Mouse (Mus musculus): ENCODE results near the gene Sorbs1. TPM values are rescaled to one million over a fixed set of nuclear protein-coding genes. Genes with fewer than 3 reads are reported as not detected.

Gene Sorbs1
- total RNA-seq, 1 experiment = 18.0 TPM

GRCm38 (mm10) chr19:40509274-40509673, 4.3 kb downstream of the Sorbs1 start:
- Histone ChIP-seq H3K4me3 (ENCODE audit: insufficient read depth in 1 of 2, low read depth in 1 of 2, low read length in 2 of 2, poor library complexity in 1 of 2, severe bottlenecking in 1 of 2) (no peak overlapping the region), H3K4me1 (ENCODE audit: control insufficient read depth in 2 of 2, insufficient read depth in 2 of 2, low read length in 2 of 2, poor library complexity in 1 of 2) (peaks cover 0 to 16% of the 10 kb centered on the region in 2 experiments; a peak in 2 of 4 replicates), H3K9ac (ENCODE audit: insufficient read depth, low read depth, low read length, poor library complexity, severe bottlenecking) (no peak overlapping the region), H3K9me3 (ENCODE audit: control insufficient read depth, insufficient read depth, low read depth, low read length) (no peaks in the 10 kb centered on the region), H3K36me3 (ENCODE audit: control insufficient read depth, insufficient read depth, low read length, poor library complexity, severe bottlenecking) (no peaks in the 10 kb centered on the region), H3K27ac (ENCODE audit: insufficient read depth, low read depth, low read length, poor library complexity, severe bottlenecking) (no peak overlapping the region)
- TF ChIP-seq HCFC1 (IDR thresholded peaks at IDR 0.05; ENCODE audit: borderline replicate concordance, insufficient read depth, low read length) (no peak), CHD2 (IDR thresholded peaks at IDR 0.05; ENCODE audit: low read depth, low read length) (no peak), ZNF384 (IDR thresholded peaks at IDR 0.05; ENCODE audit: low read depth, low read length) (no peak), MAFK (IDR thresholded peaks at IDR 0.05; ENCODE audit: insufficient read depth, low read depth, low read length) (no peak), ZC3H11A (IDR thresholded peaks at IDR 0.05; ENCODE audit: borderline replicate concordance, low read depth, low read length) (no peak)
- DNase-seq (ENCODE audit: low read depth, low spot score) = no peak
- in situ Hi-C loops (cut with MboI; ENCODE audit: low sequenced_read_pairs in 2 of 2, unreplicated experiment in 2 of 2) = no loop called here

DNA sequence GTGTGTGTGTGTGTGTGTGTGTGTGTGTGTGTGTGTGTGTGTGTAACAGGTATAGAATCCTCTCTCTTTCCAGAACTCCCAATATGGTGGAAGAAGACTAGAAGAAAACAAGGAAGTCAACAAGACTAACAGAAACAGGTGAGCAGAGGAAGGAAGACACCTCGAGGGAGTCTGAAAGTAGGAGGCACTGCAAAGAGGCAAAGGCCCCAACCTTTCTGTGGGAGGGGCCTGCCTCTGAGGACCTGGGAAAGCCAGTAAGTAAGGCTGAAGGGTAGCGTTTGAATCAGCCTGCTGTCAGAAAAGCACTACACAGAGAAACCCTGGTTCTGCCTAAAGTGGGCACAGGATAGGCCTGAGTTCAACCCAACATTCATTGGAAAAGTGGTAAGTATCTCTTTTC, 4.7 kb downstream of the Sorbs1 start:
- no peak for DNase-seq (ENCODE audit: low read depth, low spot score)
- Histone ChIP-seq H3K4me3 (ENCODE audit: insufficient read depth in 1 of 2, low read depth in 1 of 2, low read length in 2 of 2, poor library complexity in 1 of 2, severe bottlenecking in 1 of 2) (no peak overlapping the region), H3K9ac (ENCODE audit: insufficient read depth, low read depth, low read length, poor library complexity, severe bottlenecking) (no peak overlapping the region), H3K36me3 (ENCODE audit: control insufficient read depth, insufficient read depth, low read length, poor library complexity, severe bottlenecking) (no peaks in the 10 kb centered on the region), H3K4me1 (ENCODE audit: control insufficient read depth in 2 of 2, insufficient read depth in 2 of 2, low read length in 2 of 2, poor library complexity in 1 of 2) (peaks cover 0 to 16% of the 10 kb centered on the region in 2 experiments; a peak in 2 of 4 replicates), H3K27ac (ENCODE audit: insufficient read depth, low read depth, low read length, poor library complexity, severe bottlenecking) (no peak overlapping the region), H3K9me3 (ENCODE audit: control insufficient read depth, insufficient read depth, low read depth, low read length) (no peaks in the 10 kb centered on the region)
- TF ChIP-seq ZC3H11A (IDR thresholded peaks at IDR 0.05; ENCODE audit: borderline replicate concordance, low read depth, low read length) (no peak), MAFK (IDR thresholded peaks at IDR 0.05; ENCODE audit: insufficient read depth, low read depth, low read length) (no peak), ZNF384 (IDR thresholded peaks at IDR 0.05; ENCODE audit: low read depth, low read length) (no peak), CHD2 (IDR thresholded peaks at IDR 0.05; ENCODE audit: low read depth, low read length) (no peak), HCFC1 (IDR thresholded peaks at IDR 0.05; ENCODE audit: borderline replicate concordance, insufficient read depth, low read length) (no peak)
- in situ Hi-C loops (cut with MboI; ENCODE audit: low sequenced_read_pairs in 2 of 2, unreplicated experiment in 2 of 2) = no loop called here

GRCm38 (mm10) chr19:40506965-40507364, 6.6 kb downstream of the Sorbs1 start:
- Histone ChIP-seq H3K4me3 (ENCODE audit: insufficient read depth in 1 of 2, low read depth in 1 of 2, low read length in 2 of 2, poor library complexity in 1 of 2, severe bottlenecking in 1 of 2) (no peak overlapping the region), H3K9ac (ENCODE audit: insufficient read depth, low read depth, low read length, poor library complexity, severe bottlenecking) (no peak overlapping the region), H3K27ac (ENCODE audit: insufficient read depth, low read depth, low read length, poor library complexity, severe bottlenecking) (no peak overlapping the region), H3K4me1 (ENCODE audit: control insufficient read depth in 2 of 2, insufficient read depth in 2 of 2, low read length in 2 of 2, poor library complexity in 1 of 2) (peaks cover 0 to 10% of the 10 kb centered on the region in 2 experiments; a peak in 2 of 4 replicates), H3K9me3 (ENCODE audit: control insufficient read depth, insufficient read depth, low read depth, low read length) (no peaks in the 10 kb centered on the region), H3K36me3 (ENCODE audit: control insufficient read depth, insufficient read depth, low read length, poor library complexity, severe bottlenecking) (no peaks in the 10 kb centered on the region)
- DNase-seq (ENCODE audit: low read depth, low spot score) = no peak
- in situ Hi-C loops (cut with MboI; ENCODE audit: low sequenced_read_pairs in 2 of 2, unreplicated experiment in 2 of 2) = no loop called here
- no peak for TF ChIP-seq CHD2 (IDR thresholded peaks at IDR 0.05; ENCODE audit: low read depth, low read length)
- no peak for TF ChIP-seq ZNF384 (IDR thresholded peaks at IDR 0.05; ENCODE audit: low read depth, low read length)
- no peak for TF ChIP-seq MAFK (IDR thresholded peaks at IDR 0.05; ENCODE audit: insufficient read depth, low read depth, low read length)
- TF ChIP-seq HCFC1 (IDR thresholded peaks at IDR 0.05; ENCODE audit: borderline replicate concordance, insufficient read depth, low read length) = no peak
- no peak for TF ChIP-seq ZC3H11A (IDR thresholded peaks at IDR 0.05; ENCODE audit: borderline replicate concordance, low read depth, low read length)

- DNase-seq (ENCODE audit: low read depth, low spot score) = no peak
- Histone ChIP-seq H3K4me3 (ENCODE audit: insufficient read depth in 1 of 2, low read depth in 1 of 2, low read length in 2 of 2, poor library complexity in 1 of 2, severe bottlenecking in 1 of 2) (no peak overlapping the region), H3K4me1 (ENCODE audit: control insufficient read depth in 2 of 2, insufficient read depth in 2 of 2, low read length in 2 of 2, poor library complexity in 1 of 2) (no peaks in the 10 kb centered on the region), H3K36me3 (ENCODE audit: control insufficient read depth, insufficient read depth, low read length, poor library complexity, severe bottlenecking) (no peaks in the 10 kb centered on the region), H3K27ac (ENCODE audit: insufficient read depth, low read depth, low read length, poor library complexity, severe bottlenecking) (no peak overlapping the region), H3K9me3 (ENCODE audit: control insufficient read depth, insufficient read depth, low read depth, low read length) (no peaks in the 10 kb centered on the region), H3K9ac (ENCODE audit: insufficient read depth, low read depth, low read length, poor library complexity, severe bottlenecking) (no peak overlapping the region)
- in situ Hi-C loops (cut with MboI; ENCODE audit: low sequenced_read_pairs in 2 of 2, unreplicated experiment in 2 of 2) = no loop called here
- TF ChIP-seq MAFK (IDR thresholded peaks at IDR 0.05; ENCODE audit: insufficient read depth, low read depth, low read length) (no peak), CHD2 (IDR thresholded peaks at IDR 0.05; ENCODE audit: low read depth, low read length) (no peak), ZNF384 (IDR thresholded peaks at IDR 0.05; ENCODE audit: low read depth, low read length) (no peak), HCFC1 (IDR thresholded peaks at IDR 0.05; ENCODE audit: borderline replicate concordance, insufficient read depth, low read length) (no peak), ZC3H11A (IDR thresholded peaks at IDR 0.05; ENCODE audit: borderline replicate concordance, low read depth, low read length) (no peak)
These were observed 9.2 kb downstream of the Sorbs1 start for GRCm38 (mm10) chr19:40504336-40504735.

Measured in ES-E14 (cell line).